Mouse (Mus musculus): ENCODE measurements around the gene Arrdc2. TPM values are rescaled to one million over a fixed set of nuclear protein-coding genes. Genes with fewer than 3 reads are reported as not detected.

The Arrdc2 gene
- polyA plus RNA-seq, 1 experiment from 2014 or later: 8.2 TPM

GRCm38 (mm10) chr8:70816679-70817078, 22.8 kb downstream of the Arrdc2 start:
- Histone ChIP-seq H3K9ac (no peak overlapping the region), H3K36me3 (replicated peaks) (no peaks in the 10 kb centered on the region), H3K27me3 (peaks cover 65% of the 10 kb centered on the region), H3K27ac (no peak overlapping the region), H3K9me3 (peaks cover 8% of the 10 kb centered on the region; the same call in 1 of the 2 replicates), H3K4me1 (peaks cover 11% of the 10 kb centered on the region), H3K4me3 (replicated peaks) (peak overlapping the region; percentile 21), H3K4me2 (peak overlapping the region; percentile 42)
- no peak for ATAC-seq (ENCODE audit: low FRiP score)
- 12% methylated on average over 30 of the region's 30 CpGs for WGBS

DNA sequence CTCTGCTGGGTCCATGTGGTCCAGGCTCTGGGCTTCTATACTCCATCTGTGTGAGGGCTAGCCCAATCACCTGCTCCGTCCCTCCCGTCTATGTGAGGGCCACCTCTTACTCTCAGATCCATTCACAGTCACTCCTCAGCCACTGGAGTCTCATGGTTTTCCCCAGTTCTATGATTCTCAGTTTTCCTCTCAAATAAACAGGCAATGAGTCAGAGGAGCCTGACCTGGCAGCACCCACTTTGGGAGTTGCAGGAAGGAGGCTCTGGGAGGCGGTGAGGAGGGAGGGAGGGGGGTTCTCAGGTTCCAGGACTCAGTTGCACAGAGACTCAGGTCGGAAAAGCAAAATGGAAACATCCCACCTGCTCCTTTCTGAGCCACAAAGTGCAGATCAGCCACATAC, 26.6 kb downstream of the Arrdc2 start:
- no peaks in the 10 kb centered on the region for H3K36me3 ChIP-seq (replicated peaks)
- peaks cover 44% of the 10 kb centered on the region for H3K27me3 ChIP-seq
- H3K4me2 ChIP-seq: no peak overlapping the region
- no peak overlapping the region for H3K4me3 ChIP-seq (replicated peaks)
- H3K9ac ChIP-seq: no peak overlapping the region
- ATAC-seq (ENCODE audit: low FRiP score): no peak
- 69% methylated on average over 4 of the region's 4 CpGs for WGBS
- H3K27ac ChIP-seq: no peak overlapping the region
- peaks cover 7% of the 10 kb centered on the region for H3K4me1 ChIP-seq
- no peaks in the 10 kb centered on the region for H3K9me3 ChIP-seq

GRCm38 (mm10) chr8:70812055-70812454, 27.5 kb downstream of the Arrdc2 start:
- ATAC-seq (ENCODE audit: low FRiP score): no peak
- Histone ChIP-seq H3K36me3 (replicated peaks) (no peaks in the 10 kb centered on the region), H3K27ac (no peak overlapping the region), H3K9me3 (no peaks in the 10 kb centered on the region), H3K9ac (no peak overlapping the region), H3K4me3 (replicated peaks) (no peak overlapping the region), H3K27me3 (peaks cover 41% of the 10 kb centered on the region), H3K4me2 (no peak overlapping the region), H3K4me1 (peaks cover 6% of the 10 kb centered on the region)
- WGBS: 38% methylated on average over 4 of the region's 4 CpGs

GRCm38 (mm10) chr8:70810962-70811680, 28.4 kb downstream of the Arrdc2 start:
- no peak for ATAC-seq (ENCODE audit: low FRiP score)
- H3K36me3 ChIP-seq (replicated peaks): no peaks in the 10 kb centered on the region
- H3K4me2 ChIP-seq: no peak overlapping the region
- no peaks in the 10 kb centered on the region for H3K9me3 ChIP-seq
- WGBS: 79% methylated on average over 20 of the region's 20 CpGs
- no peak overlapping the region for H3K27ac ChIP-seq
- no peak overlapping the region for H3K4me3 ChIP-seq (replicated peaks)
- H3K9ac ChIP-seq: no peak overlapping the region
- H3K4me1 ChIP-seq: no peaks in the 10 kb centered on the region
- peaks cover 40% of the 10 kb centered on the region for H3K27me3 ChIP-seq

- H3K27ac ChIP-seq: no peak overlapping the region
- H3K9ac ChIP-seq: no peak overlapping the region
- no peak overlapping the region for H3K4me3 ChIP-seq (replicated peaks)
- 86% methylated on average over 8 of the region's 8 CpGs for WGBS
- H3K9me3 ChIP-seq: no peaks in the 10 kb centered on the region
- no peak for ATAC-seq (ENCODE audit: low FRiP score)
- no peaks in the 10 kb centered on the region for H3K36me3 ChIP-seq (replicated peaks)
- peaks cover 5% of the 10 kb centered on the region for H3K4me1 ChIP-seq
- H3K27me3 ChIP-seq: peaks cover 42% of the 10 kb centered on the region
- no peak overlapping the region for H3K4me2 ChIP-seq
Measured at GRCm38 (mm10) chr8:70808955-70809701, 30.4 kb downstream of the Arrdc2 start.

DNA sequence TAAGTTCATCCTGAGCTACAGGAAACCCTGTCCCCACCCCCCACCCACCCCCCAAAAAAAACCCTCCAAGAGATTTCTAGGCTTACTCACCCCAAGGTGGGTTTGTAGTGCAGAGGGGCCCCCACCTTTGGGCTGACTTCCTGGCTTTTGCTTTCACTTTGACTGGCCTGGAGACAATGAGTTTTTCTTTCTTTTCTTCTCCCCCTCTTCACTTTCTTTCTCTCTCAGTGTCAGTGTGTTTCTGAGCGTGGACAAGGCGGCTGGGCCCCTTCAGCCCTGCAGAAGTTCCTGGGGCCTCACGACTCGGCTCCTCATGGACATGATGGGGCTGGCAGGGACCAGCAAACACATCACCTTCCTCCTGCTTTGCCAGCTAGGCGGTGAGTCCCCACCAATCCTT, 31.3 kb downstream of the Arrdc2 start, which contains the start of gene Il12rb1:
TSS of gene Il12rb1 (plus strand) at position 211 of the 400 bp plus-strand sequence.
- Histone ChIP-seq H3K36me3 (replicated peaks) (no peaks in the 10 kb centered on the region), H3K27me3 (peaks cover 45% of the 10 kb centered on the region), H3K4me1 (peaks cover 12% of the 10 kb centered on the region), H3K9me3 (no peaks in the 10 kb centered on the region), H3K27ac (no peak within 1 kb of the TSS), H3K4me3 (replicated peaks) (no peak within 1 kb of the TSS), H3K9ac (no peak within 1 kb of the TSS), H3K4me2 (no peak within 1 kb of the TSS)
- ATAC-seq (ENCODE audit: low FRiP score): no peak
- 73% methylated on average over 5 of the region's 5 CpGs for WGBS

GRCm38 (mm10) chr8:70807304-70807703, 32.2 kb downstream of the Arrdc2 start:
- Histone ChIP-seq H3K4me3 (replicated peaks) (no peak overlapping the region), H3K9me3 (no peaks in the 10 kb centered on the region), H3K9ac (no peak overlapping the region), H3K27ac (no peak overlapping the region), H3K4me2 (no peak overlapping the region), H3K27me3 (peaks cover 53% of the 10 kb centered on the region), H3K4me1 (peaks cover 12% of the 10 kb centered on the region), H3K36me3 (replicated peaks) (no peaks in the 10 kb centered on the region)
- ATAC-seq (ENCODE audit: low FRiP score): no peak
- WGBS: 47% methylated on average over 1 of the region's 1 CpGs

DNA sequence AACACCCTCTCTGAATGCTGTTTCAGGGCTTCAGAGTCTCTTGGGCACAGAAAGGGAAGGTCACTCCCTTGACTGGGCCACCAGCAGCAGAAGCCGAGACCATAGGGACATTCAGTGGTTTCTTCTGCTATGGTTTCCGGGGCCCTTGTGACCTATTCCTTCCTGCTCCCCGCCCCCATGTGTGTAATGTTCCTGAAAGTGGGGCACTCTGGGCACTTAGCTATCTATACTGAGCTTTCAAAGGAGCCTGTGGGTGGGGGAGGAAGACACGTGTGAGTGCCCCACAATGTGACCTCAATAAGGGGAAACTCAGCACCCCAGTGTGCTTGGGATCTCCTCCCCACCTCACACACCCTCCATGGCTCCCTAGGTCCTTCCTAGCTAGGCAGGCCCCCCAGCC, 33.0 kb downstream of the Arrdc2 start:
- H3K36me3 ChIP-seq (replicated peaks): no peaks in the 10 kb centered on the region
- H3K27ac ChIP-seq: no peak overlapping the region
- H3K9ac ChIP-seq: no peak overlapping the region
- no peaks in the 10 kb centered on the region for H3K9me3 ChIP-seq
- H3K4me1 ChIP-seq: peaks cover 12% of the 10 kb centered on the region
- H3K27me3 ChIP-seq: peaks cover 61% of the 10 kb centered on the region
- no peak overlapping the region for H3K4me3 ChIP-seq (replicated peaks)
- 79% methylated on average over 4 of the region's 4 CpGs for WGBS
- no peak overlapping the region for H3K4me2 ChIP-seq
- no peak for ATAC-seq (ENCODE audit: low FRiP score)

- Histone ChIP-seq H3K4me1 (peaks cover 19% of the 10 kb centered on the region), H3K4me2 (peak within 1 kb of the TSS; percentile 61), H3K36me3 (replicated peaks) (no peaks in the 10 kb centered on the region), H3K27ac (no peak within 1 kb of the TSS), H3K27me3 (peaks cover 71% of the 10 kb centered on the region), H3K9ac (peak within 1 kb of the TSS; percentile 33), H3K9me3 (no peaks in the 10 kb centered on the region), H3K4me3 (replicated peaks) (peak within 1 kb of the TSS; percentile 42)
- WGBS: under 1% methylated on average over 45 of the region's 45 CpGs
- ATAC-seq (ENCODE audit: low FRiP score): peak; percentile 89
Measured at GRCm38 (mm10) chr8:70804481-70805206, 34.9 kb downstream of the Arrdc2 start, which contains the start of gene Mast3. TSS of gene Mast3 (minus strand) at chr8:70805054.

DNA sequence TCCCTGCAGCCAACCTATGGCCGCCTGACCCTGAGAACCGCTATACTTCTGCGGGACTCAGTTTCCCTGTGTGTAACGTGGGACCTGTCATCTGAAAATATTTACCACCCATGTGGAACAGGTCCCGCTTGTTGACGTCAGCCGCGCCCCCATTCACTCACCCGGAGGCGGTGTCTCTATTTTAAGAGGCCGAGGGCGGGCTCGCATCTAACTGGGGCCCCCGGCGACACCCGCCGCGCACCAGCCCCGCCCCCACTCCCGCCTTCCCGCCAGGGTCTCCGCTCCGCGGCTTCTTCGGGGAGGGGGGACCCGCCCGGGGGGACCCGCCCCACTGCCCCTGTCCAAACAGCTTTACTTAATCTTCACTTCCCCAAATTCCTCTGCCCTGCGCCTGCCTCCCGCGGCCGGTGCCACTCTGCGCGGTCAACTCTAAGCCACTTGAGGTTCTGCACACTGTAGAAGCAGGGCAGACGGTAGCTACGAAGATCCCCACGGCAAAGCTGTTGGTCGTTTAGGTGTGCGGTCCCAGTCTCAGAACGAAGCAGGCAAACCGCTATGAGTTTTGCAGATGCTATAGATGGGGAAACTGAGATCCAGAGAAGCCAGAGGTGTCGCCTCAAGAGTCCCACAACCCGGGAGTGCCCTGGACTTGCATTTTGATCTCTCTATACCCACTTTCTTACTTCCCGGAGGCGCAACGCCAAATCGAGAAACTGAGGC, 35.6 kb downstream of the Arrdc2 start:
- ATAC-seq (ENCODE audit: low FRiP score): no peak
- Histone ChIP-seq H3K4me2 (peak overlapping the region; percentile 61), H3K4me1 (peaks cover 19% of the 10 kb centered on the region), H3K27me3 (peaks cover 78% of the 10 kb centered on the region), H3K36me3 (replicated peaks) (no peaks in the 10 kb centered on the region), H3K9ac (0 out of 2 replicates have a peak overlapping the region, but pooled peaks have one; percentile 33), H3K9me3 (no peaks in the 10 kb centered on the region), H3K27ac (no peak overlapping the region), H3K4me3 (replicated peaks) (peak overlapping the region; percentile 42)
- 1% methylated on average over 42 of the region's 47 CpGs for WGBS

- Histone ChIP-seq H3K9ac (no peak overlapping the region), H3K4me3 (replicated peaks) (no peak overlapping the region), H3K36me3 (replicated peaks) (no peaks in the 10 kb centered on the region), H3K9me3 (no peaks in the 10 kb centered on the region), H3K27ac (no peak overlapping the region), H3K4me1 (peaks cover 25% of the 10 kb centered on the region), H3K4me2 (no peak overlapping the region), H3K27me3 (peaks cover 88% of the 10 kb centered on the region)
- no peak for ATAC-seq (ENCODE audit: low FRiP score)
- 74% methylated on average over 11 of the region's 11 CpGs for WGBS
Measured at GRCm38 (mm10) chr8:70802786-70803510, 36.6 kb downstream of the Arrdc2 start.

Measured in forebrain, embryonic 12.5 days (tissue).